ENCODE assay signal across 10 mouse cellular contexts in the genomic region with DNA sequence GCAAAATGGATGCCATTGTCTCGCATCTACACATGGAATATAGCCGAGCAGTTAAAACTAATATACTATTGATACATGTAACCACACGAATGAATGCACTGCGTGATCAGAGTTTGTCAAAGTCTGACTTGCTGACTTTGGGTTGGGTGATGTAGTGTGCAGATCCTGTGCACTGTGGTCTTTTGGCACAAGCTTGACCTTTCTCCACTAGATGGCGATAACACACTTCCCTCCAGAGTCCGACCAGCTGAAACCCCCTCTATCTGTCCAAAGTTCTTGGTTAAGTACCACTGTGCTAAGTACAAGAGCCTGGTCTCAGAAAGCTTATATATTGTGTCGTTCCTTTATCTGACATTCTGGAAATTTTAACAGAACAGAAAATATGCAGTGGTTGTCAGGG.
DNase-seq lines count a peak whose midpoint lies in the region; ATAC-seq lines count a peak whose summit lies in the region.
"Had no signal": no experiment of that assay in that cellular context is flagged by ENCODE, and none has a peak within 500 bp of the region (broad histone marks: within the 10 kb centered on the region; RNA-seq: fewer than 3 reads in every experiment).

No protein-coding gene starts in this region.

- ATAC-seq in kidney, embryonic 16.5 days (ENCODE audit: low FRiP score, low TSS enrichment): 0 out of 2 replicates have a peak, but pooled peaks have one; percentile 39
- no peak for ATAC-seq in kidney, embryonic 14.5 days (ENCODE audit: low FRiP score, low TSS enrichment)
- ATAC-seq in common myeloid progenitor, adult 5-6 weeks (replicated peaks; ENCODE audit: low read depth, poor library complexity, severe bottlenecking): peak; percentile 76
- 0 out of 2 replicates have a peak, but pooled peaks have one; percentile 37 for ATAC-seq in stomach, embryonic 14.5 days (ENCODE audit: insufficient number of reproducible peaks, insufficient read depth, low FRiP score, low read depth)

- no peak overlapping the region for H3K4me2 ChIP-seq in kidney, embryonic 16.5 days (replicated peaks; ENCODE audit: low read depth, low read length)
- H3K4me2 ChIP-seq in kidney, embryonic 14.5 days (replicated peaks; ENCODE audit: low read depth, low read length): no peak overlapping the region
- H3K4me2 ChIP-seq in stomach, embryonic 14.5 days (replicated peaks; ENCODE audit: low read depth, low read length): no peak overlapping the region
- H3K4me2 ChIP-seq: embryonic facial prominence, embryonic 15.5 days; lung, embryonic 15.5 days had no signal

- no peaks in the 10 kb centered on the region for H3K9me3 ChIP-seq in kidney, embryonic 16.5 days (ENCODE audit: low read length)
- no peaks in the 10 kb centered on the region for H3K9me3 ChIP-seq in kidney, embryonic 14.5 days (ENCODE audit: control insufficient read depth, low read length)
- H3K9me3 ChIP-seq in stomach, embryonic 14.5 days (ENCODE audit: control insufficient read depth, low read depth, low read length): no peaks in the 10 kb centered on the region
- H3K9me3 ChIP-seq: embryonic facial prominence, embryonic 15.5 days; lung, embryonic 15.5 days had no signal

- no peaks in the 10 kb centered on the region for H3K36me3 ChIP-seq in kidney, embryonic 16.5 days (ENCODE audit: insufficient read depth, low read length)
- H3K36me3 ChIP-seq in kidney, embryonic 14.5 days (ENCODE audit: control insufficient read depth, insufficient read depth, low read length): no peaks in the 10 kb centered on the region
- H3K36me3 ChIP-seq in stomach, embryonic 14.5 days (ENCODE audit: control insufficient read depth, insufficient read depth, low read length): no peaks in the 10 kb centered on the region
- H3K36me3 ChIP-seq: embryonic facial prominence, embryonic 15.5 days; lung, embryonic 15.5 days had no signal

- H3K27me3 ChIP-seq in kidney, embryonic 16.5 days (ENCODE audit: insufficient read depth, low read length): no peaks in the 10 kb centered on the region
- H3K27me3 ChIP-seq in kidney, embryonic 14.5 days (ENCODE audit: control insufficient read depth, insufficient read depth, low read length): no peaks in the 10 kb centered on the region
- no peaks in the 10 kb centered on the region for H3K27me3 ChIP-seq in stomach, embryonic 14.5 days (ENCODE audit: control insufficient read depth, insufficient read depth, low read length)
- H3K27me3 ChIP-seq: embryonic facial prominence, embryonic 15.5 days; lung, embryonic 15.5 days had no signal

- DNase-seq in ES-CJ7 (ENCODE audit: low read depth, low spot score): peak; percentile 76
- DNase-seq in kidney, postnatal 14 days: peak; percentile 35
- DNase-seq in urinary bladder, postnatal 36 days (ENCODE audit: low spot score in 2 of 2): no peak
- DNase-seq in gastrocnemius, postnatal 25 days: no peak

- H3K9ac ChIP-seq in kidney, embryonic 16.5 days (replicated peaks; ENCODE audit: low read length): no peak overlapping the region
- no peak overlapping the region for H3K9ac ChIP-seq in kidney, embryonic 14.5 days (ENCODE audit: low read depth, low read length)
- no peak overlapping the region for H3K9ac ChIP-seq in stomach, embryonic 14.5 days (replicated peaks; ENCODE audit: low read depth, low read length)
- H3K9ac ChIP-seq: embryonic facial prominence, embryonic 15.5 days; lung, embryonic 15.5 days had no signal

- H3K4me1 ChIP-seq in kidney, embryonic 16.5 days (ENCODE audit: insufficient read depth, low read length): no peaks in the 10 kb centered on the region
- no peaks in the 10 kb centered on the region for H3K4me1 ChIP-seq in kidney, embryonic 14.5 days (ENCODE audit: control insufficient read depth, insufficient read depth, low read length)
- no peaks in the 10 kb centered on the region for H3K4me1 ChIP-seq in stomach, embryonic 14.5 days (ENCODE audit: control insufficient read depth, insufficient read depth, low read length)
- H3K4me1 ChIP-seq: embryonic facial prominence, embryonic 15.5 days; lung, embryonic 15.5 days had no signal

- H3K4me3 ChIP-seq in kidney, embryonic 16.5 days (ENCODE audit: low read length): no peak overlapping the region
- no peak overlapping the region for H3K4me3 ChIP-seq in kidney, embryonic 14.5 days (ENCODE audit: low read length)
- H3K4me3 ChIP-seq in stomach, embryonic 14.5 days (ENCODE audit: low read depth, low read length): no peak overlapping the region
- H3K4me3 ChIP-seq: embryonic facial prominence, embryonic 15.5 days; lung, embryonic 15.5 days had no signal

- H3K27ac ChIP-seq in kidney, embryonic 16.5 days (ENCODE audit: low read length): no peak overlapping the region
- H3K27ac ChIP-seq in kidney, embryonic 14.5 days (ENCODE audit: low read depth, low read length): no peak overlapping the region
- no peak overlapping the region for H3K27ac ChIP-seq in stomach, embryonic 14.5 days (ENCODE audit: low read length)
- H3K27ac ChIP-seq: embryonic facial prominence, embryonic 15.5 days; lung, embryonic 15.5 days had no signal

- 44% methylated on average over 7 of the region's 7 CpGs for WGBS in kidney, embryonic 16.5 days
- WGBS in kidney, embryonic 14.5 days: 42% methylated on average over 7 of the region's 7 CpGs
- WGBS in stomach, embryonic 14.5 days: 43% methylated on average over 7 of the region's 7 CpGs

Comparison
In these comparisons a context has a peak if more than half of its experiments do, and no peak if none do; other contexts are left out.
1. DNase-seq: peak in ES-CJ7 (single experiment) and kidney, postnatal 14 days (single experiment); none in urinary bladder, postnatal 36 days (0 of 2) and gastrocnemius, postnatal 25 days (single experiment).